Mouse (Mus musculus): Measurements from ENCODE around the gene Spata32.

GRCm38 (mm10) chr11:103247504-103248177, 29.4 kb upstream of the Spata32 start:
- no peak for TF ChIP-seq POLR2A (IDR thresholded peaks at IDR 0.05; ENCODE audit: insufficient read depth, low read depth, low read length)
- no peak for TF ChIP-seq CTCF (IDR thresholded peaks at IDR 0.05; ENCODE audit: insufficient read depth, low read depth, low read length)

Measured in olfactory bulb, adult 2 months (tissue).